Mouse (Mus musculus): ENCODE data around the gene Thap3. TPM values are rescaled to one million over a fixed set of nuclear protein-coding genes. Genes with fewer than 3 reads are reported as not detected.

The Thap3 gene
- total RNA-seq, 2 experiments from 2014 or later = 26.8 to 29.7 TPM

DNA sequence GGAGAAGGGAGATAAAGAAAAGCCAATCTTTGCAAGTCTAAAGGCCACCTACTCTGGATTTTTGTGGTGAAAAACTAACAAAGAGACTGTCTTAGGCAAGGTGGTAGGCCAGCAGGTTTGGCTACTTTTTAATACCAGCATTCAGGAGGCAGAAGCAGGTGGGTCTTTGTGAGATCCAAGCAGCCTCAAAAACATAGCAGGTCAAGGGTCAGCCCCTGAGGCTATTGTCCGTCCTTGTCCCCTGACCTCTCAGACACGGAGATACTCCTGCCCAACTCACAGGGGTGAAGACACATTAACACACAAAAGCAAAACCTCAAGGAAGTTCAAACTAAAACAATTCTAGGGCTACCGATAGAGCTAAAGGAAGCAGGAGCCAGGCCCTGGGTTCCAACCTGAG, 18.0 kb upstream of the Thap3 start:
- H3K27ac ChIP-seq = peak overlapping the region; percentile 97
- no peak for TF ChIP-seq CTCF (conservative IDR thresholded peaks at IDR 0.05)
- DNase-seq (ENCODE audit: low spot score in 2 of 2) = no peak
- H3K4me3 ChIP-seq = no peak overlapping the region

DNA sequence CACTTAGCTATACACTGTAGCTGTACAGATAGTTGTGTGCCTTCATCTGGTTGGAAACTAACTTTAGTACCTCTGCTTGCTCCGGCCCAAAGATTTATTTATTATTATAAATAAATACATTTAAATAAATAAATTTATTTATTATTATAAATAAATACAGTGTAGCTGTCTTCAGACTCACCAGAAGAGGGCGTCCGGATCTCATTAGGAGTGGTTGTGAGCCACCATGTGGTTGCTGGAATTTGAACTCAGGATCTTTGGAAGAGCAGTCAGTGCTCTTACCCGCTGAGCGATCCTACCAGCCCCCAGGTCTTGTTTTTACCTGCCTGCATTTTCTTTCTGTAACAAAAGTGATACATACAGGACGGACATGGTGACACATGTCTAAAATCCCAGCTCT, 17.3 kb upstream of the Thap3 start:
- DNase-seq (ENCODE audit: low spot score in 2 of 2) = no peak
- peak; percentile 73 for TF ChIP-seq CTCF (conservative IDR thresholded peaks at IDR 0.05)
- Histone ChIP-seq H3K27ac (no peak overlapping the region), H3K4me3 (no peak overlapping the region)

DNA sequence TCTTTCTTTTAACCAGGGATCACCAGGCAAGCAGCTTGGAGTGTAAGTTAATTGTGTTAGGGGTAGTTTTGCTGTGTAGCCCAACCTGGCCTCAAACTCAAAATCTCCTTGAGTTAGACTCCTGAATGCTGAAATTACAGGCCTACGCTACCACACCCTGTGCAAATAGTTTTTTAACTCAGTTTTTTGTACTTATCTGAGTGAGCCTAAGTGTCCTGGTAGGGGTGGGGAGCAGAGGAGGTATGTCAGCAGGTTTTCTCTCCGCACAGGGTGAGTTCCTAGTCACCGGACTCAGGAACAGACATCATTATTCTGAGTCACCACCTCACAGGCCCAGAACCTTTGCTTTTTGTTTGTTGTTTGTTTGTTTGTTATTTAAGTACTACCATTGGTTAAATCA, 13.3 kb upstream of the Thap3 start:
- no peak for TF ChIP-seq CTCF (conservative IDR thresholded peaks at IDR 0.05)
- H3K4me3 ChIP-seq = no peak overlapping the region
- H3K27ac ChIP-seq = no peak overlapping the region
- no peak for DNase-seq (ENCODE audit: low spot score in 2 of 2)

DNA sequence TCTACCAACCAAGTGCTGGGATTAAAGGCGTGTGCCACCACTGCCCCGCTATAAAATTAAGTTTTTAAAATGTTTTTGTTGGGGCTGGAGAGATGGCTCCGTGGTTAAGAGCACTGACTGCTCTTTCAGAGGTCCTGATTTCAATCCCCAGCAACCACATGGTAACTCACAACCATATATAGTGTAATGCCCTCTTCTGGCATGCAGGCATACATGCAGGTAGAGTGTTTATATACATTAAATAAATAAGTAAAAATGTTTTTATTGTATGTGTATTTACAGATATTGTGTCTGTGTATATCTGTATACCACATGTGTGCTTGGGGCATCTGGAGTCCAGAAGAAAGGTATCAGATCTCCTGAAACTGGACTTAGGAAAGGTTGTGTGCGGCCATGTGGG, 12.5 kb upstream of the Thap3 start:
- DNase-seq (ENCODE audit: low spot score in 2 of 2) = no peak
- no peak overlapping the region for H3K27ac ChIP-seq
- no peak; the same call in 1 of the 2 replicates for TF ChIP-seq CTCF (conservative IDR thresholded peaks at IDR 0.05)
- no peak overlapping the region for H3K4me3 ChIP-seq

DNA sequence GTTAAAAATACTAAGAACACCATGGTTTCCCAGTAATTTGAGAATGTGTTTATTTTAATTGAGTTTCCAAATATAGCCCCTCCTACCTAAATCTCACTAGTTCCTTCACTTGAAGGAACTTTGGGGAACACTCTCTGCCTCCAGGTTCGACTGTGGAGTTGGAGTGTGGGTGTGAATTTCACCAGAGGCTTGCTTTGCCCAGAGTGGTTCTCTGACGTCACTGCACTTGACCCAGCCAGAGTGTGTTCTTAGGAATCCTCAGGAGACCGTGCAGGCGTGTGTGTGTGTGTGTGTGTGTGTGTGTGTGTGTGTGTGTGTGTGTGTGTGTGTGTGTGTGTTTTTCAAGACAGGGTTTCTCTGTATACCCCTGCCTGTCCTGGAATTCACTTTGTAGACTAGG, 12.1 kb upstream of the Thap3 start:
- no peak for TF ChIP-seq CTCF (conservative IDR thresholded peaks at IDR 0.05)
- no peak for DNase-seq (ENCODE audit: low spot score in 2 of 2)
- Histone ChIP-seq H3K4me3 (no peak overlapping the region), H3K27ac (no peak overlapping the region)

DNA sequence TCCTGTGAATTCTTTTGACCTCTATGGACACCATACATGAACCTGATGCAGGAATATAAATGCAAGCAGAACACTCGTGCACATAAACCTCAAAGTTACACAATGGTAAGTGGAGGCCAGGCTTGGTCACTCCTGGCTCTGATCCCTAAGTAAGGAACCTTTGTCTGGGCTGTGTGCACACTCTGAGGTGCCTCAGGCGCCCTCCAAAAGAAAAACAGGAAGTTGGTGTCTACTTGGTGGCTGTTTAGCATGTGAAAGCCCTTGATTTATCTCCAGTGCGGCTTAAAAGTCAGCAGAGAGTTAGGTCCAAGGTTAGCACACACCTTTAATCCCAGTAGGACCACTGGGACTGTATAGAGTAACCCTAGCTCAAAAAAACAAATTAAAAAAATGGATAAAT, 10.7 kb upstream of the Thap3 start:
- H3K4me3 ChIP-seq = no peak overlapping the region
- no peak for TF ChIP-seq CTCF (conservative IDR thresholded peaks at IDR 0.05)
- no peak for DNase-seq (ENCODE audit: low spot score in 2 of 2)
- H3K27ac ChIP-seq = no peak overlapping the region

DNA sequence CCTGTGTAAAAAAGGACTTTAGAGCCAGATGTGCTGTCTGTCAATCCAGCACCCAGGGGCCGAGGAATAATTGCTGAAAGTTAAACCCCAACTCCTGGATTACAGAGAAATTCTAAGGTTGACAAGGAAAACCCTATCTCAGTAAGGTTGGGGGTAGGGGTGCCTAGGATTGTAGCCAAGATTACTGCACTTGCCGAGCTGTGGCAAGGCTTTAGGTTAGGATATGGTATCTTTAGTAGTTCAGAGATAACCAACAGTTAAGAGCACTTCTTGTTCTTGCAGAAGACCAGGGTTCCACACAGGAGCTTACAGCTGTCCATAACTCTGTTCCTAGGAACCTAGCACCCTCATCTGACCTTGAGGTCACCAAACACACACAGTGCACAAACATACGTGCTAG, 8.9 kb upstream of the Thap3 start:
- no peak for TF ChIP-seq CTCF (conservative IDR thresholded peaks at IDR 0.05)
- DNase-seq (ENCODE audit: low spot score in 2 of 2) = no peak

DNA sequence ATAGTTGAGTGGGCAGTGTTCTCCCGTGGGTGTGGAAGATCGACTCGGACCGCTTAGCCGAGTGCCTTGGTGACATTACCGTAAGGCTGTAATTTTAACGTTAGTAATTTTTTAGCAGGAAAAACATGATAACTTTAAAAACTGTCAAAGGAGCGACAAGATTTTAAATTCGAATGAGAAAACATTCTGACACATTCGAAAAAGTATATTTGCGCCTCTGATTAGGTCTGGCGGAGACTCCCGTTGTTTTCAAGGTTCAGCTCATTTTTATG, 8.1 kb upstream of the Thap3 start:
- DNase-seq (ENCODE audit: low spot score in 2 of 2) = no peak
- no peak for TF ChIP-seq CTCF (conservative IDR thresholded peaks at IDR 0.05)

More for the DNA sequence above, 8.9 kb upstream of the Thap3 start:
- H3K27ac ChIP-seq = no peak overlapping the region; the same call in 1 of the 2 replicates
- no peak overlapping the region; the same call in 1 of the 2 replicates for H3K4me3 ChIP-seq

DNA sequence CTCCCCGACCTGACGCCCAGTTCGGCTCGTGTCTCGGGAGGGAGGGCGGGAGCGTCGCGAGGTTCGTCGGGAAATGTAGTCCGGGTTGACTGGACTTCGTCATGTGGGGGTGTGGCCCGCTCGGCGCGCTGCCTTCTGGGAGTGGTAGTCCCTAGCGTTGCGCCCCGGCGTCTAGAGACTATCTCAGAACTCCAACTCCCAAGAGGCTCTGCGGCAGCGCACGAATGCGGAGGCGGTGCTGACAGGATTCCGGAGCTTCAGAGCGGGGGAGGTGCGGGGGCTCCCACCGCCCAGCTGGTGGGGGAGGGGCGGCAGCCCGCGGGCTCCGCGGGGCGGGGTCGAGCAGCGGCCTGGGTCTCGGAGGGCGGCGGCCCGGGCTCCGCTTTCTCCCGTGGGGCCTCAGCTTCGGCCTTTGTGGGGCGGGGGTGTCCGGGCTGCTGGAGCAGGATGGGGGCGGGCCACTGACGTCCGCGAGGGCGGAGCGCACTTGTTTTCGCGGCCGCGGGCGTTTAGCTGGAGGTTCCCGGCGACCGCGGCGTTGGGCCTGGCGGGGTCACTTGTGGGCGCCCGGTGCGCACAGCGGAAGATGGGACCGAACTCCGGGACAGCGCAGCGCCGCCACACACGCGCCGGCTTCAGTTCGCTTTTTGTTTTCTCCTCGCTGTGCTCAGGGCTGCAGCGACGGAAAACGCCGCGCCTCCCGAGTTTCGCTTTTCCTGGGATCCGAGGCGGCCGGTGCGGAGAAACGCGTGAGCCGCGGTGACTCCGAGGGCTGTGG, 7.6 kb upstream of the Thap3 start, which contains the start of gene Phf13:
Phf13 (minus strand) TSS at position 86 of the 778 bp plus-strand sequence.
- H3K27ac ChIP-seq = peak within 1 kb of the TSS; percentile 97
- TF ChIP-seq CTCF (conservative IDR thresholded peaks at IDR 0.05) = peak; percentile 24
- peak; percentile 99 for DNase-seq (ENCODE audit: low spot score in 2 of 2)
- H3K4me3 ChIP-seq = peak within 1 kb of the TSS; percentile 75

More for the DNA sequence above, 8.1 kb upstream of the Thap3 start:
- Histone ChIP-seq H3K4me3 (peak overlapping the region; percentile 75), H3K27ac (peak overlapping the region; percentile 97)

DNA sequence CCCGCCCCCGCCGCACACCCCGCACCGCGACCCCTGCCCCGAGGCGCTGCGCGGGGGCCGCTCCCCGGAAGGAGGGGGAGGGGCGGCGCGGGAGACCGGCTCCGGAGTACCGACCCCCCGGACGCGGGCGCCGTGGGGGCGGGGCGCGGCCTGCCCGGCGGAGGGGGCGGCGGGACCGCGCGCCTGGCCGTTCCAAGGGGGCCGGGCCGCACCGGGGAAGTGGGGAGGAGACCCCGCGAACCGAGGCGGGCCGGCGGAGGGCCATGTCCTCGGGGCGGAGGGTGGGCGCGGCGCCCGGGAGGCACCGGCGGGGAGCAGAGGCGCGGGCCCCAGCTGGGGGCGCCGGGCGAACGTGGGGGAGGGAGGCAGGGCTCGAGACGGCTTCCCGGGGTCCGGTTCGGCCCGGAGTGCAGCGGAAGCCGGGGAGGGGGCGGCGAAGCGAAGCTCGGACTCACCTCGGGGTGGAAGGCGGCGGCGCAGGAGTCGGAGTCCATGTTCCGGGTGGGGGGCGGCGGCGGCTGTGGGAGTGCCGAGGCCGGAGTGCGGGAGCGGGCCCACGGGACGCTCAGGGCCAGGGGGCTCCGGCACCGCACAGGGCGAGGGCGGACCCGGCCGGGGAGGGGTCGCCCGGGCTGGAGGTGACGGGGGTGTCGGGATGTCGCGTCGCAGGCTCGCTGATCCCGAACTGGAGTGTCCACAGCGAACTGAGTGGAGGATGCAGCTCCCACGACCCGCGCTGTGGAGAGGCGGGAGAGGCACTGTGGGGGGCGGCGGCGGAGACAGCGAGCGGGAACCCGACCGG, 6.8 kb upstream of the Thap3 start:
- no peak for DNase-seq (ENCODE audit: low spot score in 2 of 2)
- H3K27ac ChIP-seq = peak overlapping the region; percentile 88
- TF ChIP-seq CTCF (conservative IDR thresholded peaks at IDR 0.05) = no peak
- peak overlapping the region; percentile 75 for H3K4me3 ChIP-seq

DNA sequence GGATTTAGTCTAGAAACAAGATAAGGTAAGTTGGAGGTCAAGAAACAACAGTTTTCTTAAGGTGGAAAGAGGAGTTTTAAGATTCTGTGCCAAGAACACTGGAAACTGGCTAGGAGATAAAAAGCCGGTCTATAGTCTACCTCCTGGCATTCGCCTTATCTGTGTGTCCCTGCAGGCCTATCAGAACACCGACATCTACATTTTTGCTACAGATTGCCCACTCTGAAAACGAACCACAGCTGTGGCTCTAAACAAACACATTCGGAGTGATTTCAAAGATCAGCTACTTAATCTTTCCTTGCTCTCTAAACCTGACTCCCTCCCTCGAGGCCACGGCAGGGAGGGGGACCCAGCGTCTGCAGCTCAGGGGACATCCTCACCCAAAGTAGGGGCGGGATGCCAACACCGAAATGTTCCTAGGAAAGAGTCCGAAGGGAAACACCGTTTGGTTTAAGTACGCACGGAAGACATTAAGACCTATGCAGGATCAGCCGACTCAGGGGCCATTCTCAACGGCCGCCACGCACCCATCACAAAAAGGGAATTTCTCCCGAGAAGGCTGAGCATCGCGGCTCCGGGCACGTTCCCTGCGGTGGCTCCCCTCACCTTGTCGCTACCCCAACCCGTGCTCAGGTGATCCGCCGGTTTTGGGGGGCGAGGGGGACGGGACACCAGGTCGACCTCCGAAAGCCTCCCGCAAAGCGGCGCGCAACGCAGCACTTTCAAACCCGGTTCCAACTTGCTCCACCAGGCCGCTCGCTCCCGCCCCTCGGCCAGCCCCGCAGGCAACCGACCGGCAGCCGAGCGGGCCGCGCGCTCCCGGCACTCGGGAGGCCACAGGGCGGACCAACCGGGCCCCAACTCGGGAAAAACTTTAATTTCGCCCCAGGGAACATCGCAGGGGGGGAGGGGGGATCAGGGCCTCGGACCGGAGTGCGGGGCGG, 5.7 kb upstream of the Thap3 start:
- H3K27ac ChIP-seq = peak overlapping the region; percentile 43; the same call in 1 of the 2 replicates

DNA sequence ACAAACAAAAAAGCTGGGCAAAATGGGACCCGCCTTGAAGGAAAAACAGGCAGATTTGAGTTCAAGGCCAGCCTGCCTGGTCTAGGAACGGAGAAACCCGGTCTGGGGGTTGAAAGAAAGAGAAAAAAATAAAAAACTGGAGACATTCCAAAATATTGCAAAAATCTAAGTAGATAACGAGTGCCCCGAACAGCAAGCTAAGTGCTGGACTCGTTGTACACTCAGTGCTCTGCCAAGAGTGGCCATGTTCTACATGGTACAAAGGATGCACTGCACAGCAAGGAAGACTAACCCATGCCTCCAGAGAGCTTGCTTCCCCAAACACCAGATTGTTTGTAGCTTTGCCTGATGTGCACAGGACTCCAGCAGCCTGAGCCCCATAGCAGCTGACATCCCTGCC, 4.2 kb upstream of the Thap3 start:
- no peak overlapping the region for H3K4me3 ChIP-seq
- TF ChIP-seq CTCF (conservative IDR thresholded peaks at IDR 0.05) = no peak
- no peak for DNase-seq (ENCODE audit: low spot score in 2 of 2)
- H3K27ac ChIP-seq = no peak overlapping the region

More for the DNA sequence above, 5.7 kb upstream of the Thap3 start:
- no peak for DNase-seq (ENCODE audit: low spot score in 2 of 2)
- no peak for TF ChIP-seq CTCF (conservative IDR thresholded peaks at IDR 0.05)
- peak overlapping the region; percentile 75 for H3K4me3 ChIP-seq

DNA sequence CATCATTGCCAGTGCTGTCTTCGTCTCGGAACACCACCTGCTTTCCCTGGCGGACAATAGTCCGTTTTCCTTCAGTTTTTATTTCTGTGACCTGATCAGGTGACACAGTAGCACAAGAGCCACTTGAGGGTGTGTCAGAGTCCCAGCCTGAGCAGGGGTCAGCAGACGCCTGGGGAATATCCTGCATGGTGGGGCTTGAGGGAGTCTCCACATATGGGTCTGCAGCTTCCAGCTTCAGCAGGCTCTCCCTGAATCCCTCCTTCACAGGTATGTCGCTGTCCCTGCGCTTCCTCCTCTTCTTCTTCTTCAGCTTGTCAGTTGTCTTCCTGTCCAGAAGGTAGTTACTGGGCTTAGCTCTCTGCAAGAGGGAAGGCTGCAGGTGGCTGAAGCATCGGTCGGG, 3.3 kb upstream of the Thap3 start:
- no peak for TF ChIP-seq CTCF (conservative IDR thresholded peaks at IDR 0.05)
- DNase-seq (ENCODE audit: low spot score in 2 of 2) = no peak
- H3K4me3 ChIP-seq = no peak overlapping the region
- H3K27ac ChIP-seq = no peak overlapping the region
